Mouse (Mus musculus) ES-E14 (cell line): ENCODE measurements around the gene Prss16.

ENCODE experiments used
- CHD2 ChIP-seq: IDR thresholded peaks from 2 replicates; pipeline ENCODE4 v1.6.1; 2014; ENCODE audit warnings: mild to moderate bottlenecking, low read depth, low read length, inconsistent platforms
- HCFC1 ChIP-seq: IDR thresholded peaks from 2 replicates; pipeline ENCODE4 v1.6.1; 2012; ENCODE audit warnings: low read length, inconsistent platforms, borderline replicate concordance; ENCODE audit not compliant: insufficient read depth
- MAFK ChIP-seq: IDR thresholded peaks from 2 replicates; pipeline ENCODE4 v1.6.1; 2014; ENCODE audit warnings: mild to moderate bottlenecking, low read depth, low read length, inconsistent platforms; ENCODE audit not compliant: insufficient read depth
- ZC3H11A ChIP-seq: IDR thresholded peaks from 2 replicates; pipeline ENCODE4 v1.6.1; 2012; ENCODE audit warnings: low read depth, mild to moderate bottlenecking, inconsistent platforms, low read length, borderline replicate concordance
- ZNF384 ChIP-seq: IDR thresholded peaks from 2 replicates; pipeline ENCODE4 v1.6.1; 2012; ENCODE audit warnings: low read depth, low read length, inconsistent platforms

GRCm38 (mm10) chr13:22007121-22007510 lies 2.4 kb downstream of the Prss16 start:
- no peak for TF ChIP-seq HCFC1
- no peak for TF ChIP-seq MAFK
- TF ChIP-seq ZC3H11A: no peak
- no peak for TF ChIP-seq ZNF384
- TF ChIP-seq CHD2: no peak
